Mouse (Mus musculus) heart, postnatal 0 days (tissue): ENCODE measurements at regions not wholly inside any gene's neighbourhood (a gene's known extent, or its start where the extent isn't known, plus 50 kb on each side); places are given as distances from the start of the nearest gene placed in this dataset.

ENCODE experiments used
- CTCF ChIP-seq: IDR thresholded peaks from 2 replicates; pipeline ENCODE4 v1.5.1; 2016; ENCODE audit warnings: antibody characterized with exemption, control low read depth, low read depth
- EP300 ChIP-seq: IDR thresholded peaks from 2 replicates; pipeline ENCODE4 v1.6.1; 2016; ENCODE audit warnings: antibody characterized with exemption, low read depth

- TF ChIP-seq CTCF (no peak), EP300 (no peak)
These were observed 294.5 kb upstream of the Camk1g start for GRCm38 (mm10) chr1:193664569-193664968.
